Mouse (Mus musculus) layer of hippocampus, adult 9-11 months (tissue): ENCODE results near the gene Evi2b.
A peak's percentile ranks its signal among the peaks of the same experiment; 100 is the strongest.

Experiments used
- DNase-seq: peaks from one replicate; pipeline ENCODE4 v3.0.0; 2022

Gene Evi2b

GRCm38 (mm10) chr11:79520772-79521171, 2.8 kb downstream of the Evi2b start:
- no peak for DNase-seq

- DNase-seq: peak; percentile 82
These were observed 3.7 kb downstream of the Evi2b start for GRCm38 (mm10) chr11:79519878-79520291.

- DNase-seq: no peak
These were observed 4.3 kb downstream of the Evi2b start for GRCm38 (mm10) chr11:79519299-79519698.

GRCm38 (mm10) chr11:79515798-79516197, 7.8 kb downstream of the Evi2b start:
- DNase-seq: no peak

GRCm38 (mm10) chr11:79515331-79515730, 8.2 kb downstream of the Evi2b start:
- no peak for DNase-seq

- no peak for DNase-seq
These were observed 11.6 kb downstream of the Evi2b start for GRCm38 (mm10) chr11:79511970-79512369.

GRCm38 (mm10) chr11:79504506-79504905, 19.1 kb downstream of the Evi2b start:
- no peak for DNase-seq

GRCm38 (mm10) chr11:79503845-79504244, 19.7 kb downstream of the Evi2b start, which contains the start of gene Omg:
Gene Omg, minus strand, starts transcription at chr11:79504084.
- peak; percentile 84 for DNase-seq

GRCm38 (mm10) chr11:79502917-79503316, 20.6 kb downstream of the Evi2b start:
- peak; percentile 38 for DNase-seq

- DNase-seq: no peak
These were observed 28.4 kb downstream of the Evi2b start for GRCm38 (mm10) chr11:79494976-79495800.

- DNase-seq: no peak
These were observed 38.8 kb downstream of the Evi2b start for GRCm38 (mm10) chr11:79484721-79485120.

GRCm38 (mm10) chr11:79483876-79484528, 39.6 kb downstream of the Evi2b start:
- DNase-seq: no peak

- no peak for DNase-seq
These were observed 40.2 kb downstream of the Evi2b start for GRCm38 (mm10) chr11:79483392-79483791.

GRCm38 (mm10) chr11:79468097-79468496, 55.5 kb downstream of the Evi2b start:
- DNase-seq: no peak
